Mouse (Mus musculus) midbrain, embryonic 15.5 days (tissue): ENCODE data around the gene Sinhcaf. TPM values are rescaled to one million over a fixed set of nuclear protein-coding genes. Genes with fewer than 3 reads are reported as not detected.
A peak's percentile ranks its signal among the peaks of the same experiment; 100 is the strongest.
"Not testable (repeated sequence)": the region's sequence is repeated elsewhere in the genome, so short reads cannot be mapped to it uniquely, and the experiment has no call there.

Experiments used
- ATAC-seq: fragments of 200-750 bp; cut with Nextera tagmentation; replicated peaks from 2 replicates; pipeline ENCODE4 v1.8.0; 2017; ENCODE audit warnings: moderate TSS enrichment
- H3K27ac ChIP-seq: fragments of 300-500 bp; sonication (generic); 2 replicates; pipeline ENCODE4 v1.5.1; 2015; ENCODE audit warnings: mild to moderate bottlenecking, inconsistent platforms
- H3K27me3 ChIP-seq: fragments of 300-500 bp; sonication (generic); replicated peaks from 2 replicates; pipeline ENCODE4 v1.6.1; 2015; ENCODE audit warnings: inconsistent platforms
- H3K36me3 ChIP-seq: fragments of 300-500 bp; sonication (generic); replicated peaks from 2 replicates; pipeline ENCODE4 v1.6.1; 2015; ENCODE audit warnings: inconsistent platforms
- H3K4me1 ChIP-seq: fragments of 300-500 bp; sonication (generic); 2 replicates; pipeline ENCODE4 v1.6.1; 2015; ENCODE audit warnings: inconsistent platforms
- H3K4me2 ChIP-seq: fragments of 300-500 bp; sonication (generic); 2 replicates; pipeline ENCODE4 v1.6.1; 2015; ENCODE audit warnings: inconsistent platforms, mild to moderate bottlenecking, moderate library complexity
- H3K4me3 ChIP-seq: fragments of 300-500 bp; sonication (generic); 2 replicates; pipeline ENCODE4 v1.5.1; 2015; ENCODE audit warnings: mild to moderate bottlenecking, inconsistent platforms
- H3K9ac ChIP-seq: fragments of 300-500 bp; sonication (generic); 2 replicates; pipeline ENCODE4 v1.6.1; 2015; ENCODE audit warnings: mild to moderate bottlenecking, inconsistent platforms
- H3K9me3 ChIP-seq: fragments of 300-500 bp; sonication (generic); 2 replicates; pipeline ENCODE4 v1.6.1; 2016; ENCODE audit warnings: inconsistent platforms
- WGBS: fragments of 180-500 bp; shearing (Covaris S2); methylation state at CpG from one replicate; pipeline ENCODE4 v1.1.7; 2015; ENCODE audit warnings: mixed read lengths; 5-methylcytosine and 5-hydroxymethylcytosine counted together
- polyA plus RNA-seq: library from polyadenylated mRNA; unstranded; fragments of >200 nt; fragmentation: Nextera tagmentation; extraction: Ambion mirVana; gene quantifications from 2 replicates; pipeline ENCODE4 v1.2.1, GENCODE M21; 2015

The Sinhcaf gene
- 52.1 and 57.9 TPM in 2 replicates for polyA plus RNA-seq

GRCm38 (mm10) chr6:148946409-148946742 lies at the start of gene Sinhcaf:
Gene Sinhcaf (minus strand): TSS chr6:148946467.
- H3K4me3 ChIP-seq, result peak within 1 kb of the TSS; percentile 75
- H3K27ac ChIP-seq, result peak within 1 kb of the TSS; percentile 83
- ATAC-seq, result peak; percentile 85
- peak within 1 kb of the TSS; percentile 84 for H3K4me2 ChIP-seq
- H3K27me3 ChIP-seq, result 0 out of 2 replicates have a peak, but pooled peaks cover 3% of the 10 kb centered on the region
- WGBS, result under 1% methylated on average over 46 of the region's 47 CpGs
- peak within 1 kb of the TSS; percentile 73 for H3K9ac ChIP-seq
- no peaks in the 10 kb centered on the region for H3K36me3 ChIP-seq
- peaks cover 16% of the 10 kb centered on the region for H3K4me1 ChIP-seq
- H3K9me3 ChIP-seq, result no peaks in the 10 kb centered on the region

- Histone ChIP-seq H3K4me3 (no peak overlapping the region), H3K27ac (no peak overlapping the region), H3K4me2 (no peak overlapping the region), H3K36me3 (peaks cover 26% of the 10 kb centered on the region; the same call in 1 of the 2 replicates), H3K4me1 (no peaks in the 10 kb centered on the region), H3K27me3 (no peaks in the 10 kb centered on the region), H3K9ac (no peak overlapping the region), H3K9me3 (no peaks in the 10 kb centered on the region)
- peak; percentile 73 for ATAC-seq
- 63% methylated on average over 5 of the region's 5 CpGs for WGBS
These were observed 48.2 kb upstream of the Sinhcaf start for GRCm38 (mm10) chr6:148994327-148994999.

GRCm38 (mm10) chr6:148993117-148994077 lies 47.1 kb upstream of the Sinhcaf start:
- H3K4me2 ChIP-seq, result no peak overlapping the region
- H3K4me3 ChIP-seq, result no peak overlapping the region
- no peaks in the 10 kb centered on the region for H3K9me3 ChIP-seq
- no peaks in the 10 kb centered on the region for H3K4me1 ChIP-seq
- H3K9ac ChIP-seq, result no peak overlapping the region
- ATAC-seq, result peak; percentile 83
- H3K36me3 ChIP-seq, result peaks cover 23% of the 10 kb centered on the region; the same call in 1 of the 2 replicates
- H3K27ac ChIP-seq, result no peak overlapping the region; the same call in 1 of the 2 replicates
- no peaks in the 10 kb centered on the region for H3K27me3 ChIP-seq
- 9% methylated on average over 9 of the region's 9 CpGs for WGBS

- WGBS, result 22% methylated on average over 4 of the region's 4 CpGs
- H3K4me2 ChIP-seq, result no peak overlapping the region
- no peak for ATAC-seq
- H3K9me3 ChIP-seq, result no peaks in the 10 kb centered on the region
- no peak overlapping the region for H3K9ac ChIP-seq
- H3K27me3 ChIP-seq, result no peaks in the 10 kb centered on the region
- no peak overlapping the region for H3K4me3 ChIP-seq
- no peaks in the 10 kb centered on the region for H3K4me1 ChIP-seq
- peaks cover 15% of the 10 kb centered on the region; the same call in 1 of the 2 replicates for H3K36me3 ChIP-seq
- H3K27ac ChIP-seq, result no peak overlapping the region
These were observed 46.3 kb upstream of the Sinhcaf start for GRCm38 (mm10) chr6:148992373-148993116.

GRCm38 (mm10) chr6:148991660-148992372 lies 45.5 kb upstream of the Sinhcaf start:
- H3K27me3 ChIP-seq, result no peaks in the 10 kb centered on the region
- H3K9ac ChIP-seq, result no peak overlapping the region
- no peaks in the 10 kb centered on the region for H3K4me1 ChIP-seq
- H3K4me2 ChIP-seq, result no peak overlapping the region
- peaks cover 8% of the 10 kb centered on the region; the same call in 1 of the 2 replicates for H3K36me3 ChIP-seq
- ATAC-seq, result no peak
- 30% methylated on average over 6 of the region's 6 CpGs for WGBS
- H3K9me3 ChIP-seq, result no peaks in the 10 kb centered on the region
- no peak overlapping the region for H3K4me3 ChIP-seq
- H3K27ac ChIP-seq, result no peak overlapping the region

GRCm38 (mm10) chr6:148989792-148990491 lies 43.7 kb upstream of the Sinhcaf start:
- ATAC-seq, H3K27ac ChIP-seq, H3K9ac ChIP-seq, H3K4me2 ChIP-seq, H3K4me1 ChIP-seq, H3K4me3 ChIP-seq, H3K36me3 ChIP-seq, H3K9me3 ChIP-seq, H3K27me3 ChIP-seq: not testable (repeated sequence)
- WGBS, result 89% methylated on average over 1 of the region's 3 CpGs

- ATAC-seq, result no peak
These were observed 39.7 kb upstream of the Sinhcaf start for GRCm38 (mm10) chr6:148986003-148986402.

GRCm38 (mm10) chr6:148980495-148980894 lies 34.2 kb upstream of the Sinhcaf start:
- no peak overlapping the region for H3K4me2 ChIP-seq
- H3K4me3 ChIP-seq, result no peak overlapping the region
- 85% methylated on average over 3 of the region's 3 CpGs for WGBS
- H3K4me1 ChIP-seq, result no peaks in the 10 kb centered on the region
- no peaks in the 10 kb centered on the region for H3K27me3 ChIP-seq
- H3K9ac ChIP-seq, result no peak overlapping the region
- no peaks in the 10 kb centered on the region for H3K9me3 ChIP-seq
- no peak overlapping the region for H3K27ac ChIP-seq
- no peaks in the 10 kb centered on the region for H3K36me3 ChIP-seq
- ATAC-seq, result no peak

More at GRCm38 (mm10) chr6:148986003-148986402, 39.7 kb upstream of the Sinhcaf start:
- H3K36me3 ChIP-seq, result no peaks in the 10 kb centered on the region
- H3K27ac ChIP-seq, result no peak overlapping the region
- no peak overlapping the region for H3K9ac ChIP-seq
- H3K4me3 ChIP-seq, result no peak overlapping the region
- 90% methylated on average over 4 of the region's 4 CpGs for WGBS
- no peak overlapping the region for H3K4me2 ChIP-seq
- no peaks in the 10 kb centered on the region for H3K4me1 ChIP-seq
- no peaks in the 10 kb centered on the region for H3K27me3 ChIP-seq
- no peaks in the 10 kb centered on the region for H3K9me3 ChIP-seq

GRCm38 (mm10) chr6:148975096-148975495 lies 28.8 kb upstream of the Sinhcaf start:
- Histone ChIP-seq H3K4me2 (no peak overlapping the region), H3K4me1 (no peaks in the 10 kb centered on the region), H3K9ac (no peak overlapping the region), H3K27me3 (no peaks in the 10 kb centered on the region), H3K27ac (no peak overlapping the region), H3K36me3 (no peaks in the 10 kb centered on the region), H3K4me3 (no peak overlapping the region), H3K9me3 (no peaks in the 10 kb centered on the region)
- 92% methylated on average over 3 of the region's 3 CpGs for WGBS
- ATAC-seq, result no peak

- no peak for ATAC-seq
- Histone ChIP-seq H3K4me1 (no peaks in the 10 kb centered on the region), H3K9ac (no peak overlapping the region), H3K27me3 (no peaks in the 10 kb centered on the region), H3K4me3 (no peak overlapping the region), H3K4me2 (no peak overlapping the region), H3K36me3 (no peaks in the 10 kb centered on the region), H3K9me3 (no peaks in the 10 kb centered on the region), H3K27ac (no peak overlapping the region)
- WGBS, result 70% methylated on average over 2 of the region's 2 CpGs
These were observed 26.6 kb upstream of the Sinhcaf start for GRCm38 (mm10) chr6:148972891-148973290.
